Mouse (Mus musculus): ENCODE results near the gene Maats1. TPM values are rescaled to one million over a fixed set of nuclear protein-coding genes. Genes with fewer than 3 reads are reported as not detected.

Maats1 gene
- polyA plus RNA-seq, 1 experiment from 2014 or later: 1.0 TPM

- Histone ChIP-seq H3K4me2 (ENCODE audit: low read length) (no peak overlapping the region), H3K36me3 (ENCODE audit: control insufficient read depth, insufficient read depth, low read length) (no peaks in the 10 kb centered on the region)
- 79% methylated on average over 3 of the region's 3 CpGs for WGBS
Observed at GRCm38 (mm10) chr16:38359857-38360256, 17.9 kb upstream of the Maats1 start.

GRCm38 (mm10) chr16:38359241-38359640, 17.3 kb upstream of the Maats1 start:
- Histone ChIP-seq H3K4me2 (ENCODE audit: low read length) (no peak overlapping the region), H3K9ac (replicated peaks; ENCODE audit: low read length) (no peak overlapping the region), H3K9me3 (ENCODE audit: control insufficient read depth, low read length) (no peaks in the 10 kb centered on the region), H3K27ac (replicated peaks; ENCODE audit: low read depth, low read length) (no peak overlapping the region), H3K4me3 (replicated peaks; ENCODE audit: low read depth, low read length) (no peak overlapping the region), H3K4me1 (ENCODE audit: control insufficient read depth, insufficient read depth, low read length) (0 out of 2 replicates have a peak, but pooled peaks cover 2% of the 10 kb centered on the region), H3K27me3 (ENCODE audit: control insufficient read depth, insufficient read depth, low read length) (no peaks in the 10 kb centered on the region), H3K36me3 (ENCODE audit: control insufficient read depth, insufficient read depth, low read length) (no peaks in the 10 kb centered on the region)
- ATAC-seq (ENCODE audit: low FRiP score, low TSS enrichment) (no peak), DNase-seq (no peak)
- 95% methylated on average over 2 of the region's 2 CpGs for WGBS

More at GRCm38 (mm10) chr16:38359857-38360256, 17.9 kb upstream of the Maats1 start:
- Histone ChIP-seq H3K27ac (replicated peaks; ENCODE audit: low read depth, low read length) (no peak overlapping the region), H3K4me1 (ENCODE audit: control insufficient read depth, insufficient read depth, low read length) (0 out of 2 replicates have a peak, but pooled peaks cover 2% of the 10 kb centered on the region), H3K9me3 (ENCODE audit: control insufficient read depth, low read length) (no peaks in the 10 kb centered on the region), H3K27me3 (ENCODE audit: control insufficient read depth, insufficient read depth, low read length) (no peaks in the 10 kb centered on the region), H3K4me3 (replicated peaks; ENCODE audit: low read depth, low read length) (no peak overlapping the region), H3K9ac (replicated peaks; ENCODE audit: low read length) (no peak overlapping the region)
- ATAC-seq (ENCODE audit: low FRiP score, low TSS enrichment) (no peak), DNase-seq (no peak)

- no peaks in the 10 kb centered on the region for H3K36me3 ChIP-seq (ENCODE audit: control insufficient read depth, insufficient read depth, low read length)
- H3K4me2 ChIP-seq (ENCODE audit: low read length): no peak overlapping the region
- no peak overlapping the region for H3K4me3 ChIP-seq (replicated peaks; ENCODE audit: low read depth, low read length)
- no peaks in the 10 kb centered on the region for H3K27me3 ChIP-seq (ENCODE audit: control insufficient read depth, insufficient read depth, low read length)
- WGBS: 90% methylated on average over 6 of the region's 6 CpGs
- no peak overlapping the region for H3K9ac ChIP-seq (replicated peaks; ENCODE audit: low read length)
- 0 out of 2 replicates have a peak, but pooled peaks cover 2% of the 10 kb centered on the region for H3K4me1 ChIP-seq (ENCODE audit: control insufficient read depth, insufficient read depth, low read length)
- no peaks in the 10 kb centered on the region for H3K9me3 ChIP-seq (ENCODE audit: control insufficient read depth, low read length)
- no peak overlapping the region for H3K27ac ChIP-seq (replicated peaks; ENCODE audit: low read depth, low read length)
- DNase-seq (no peak), ATAC-seq (ENCODE audit: low FRiP score, low TSS enrichment) (no peak)
Observed at GRCm38 (mm10) chr16:38358256-38358812, 16.4 kb upstream of the Maats1 start.

GRCm38 (mm10) chr16:38354185-38354913, 12.4 kb upstream of the Maats1 start:
- no peak overlapping the region for H3K27ac ChIP-seq (replicated peaks; ENCODE audit: low read depth, low read length)
- WGBS: 93% methylated on average over 5 of the region's 5 CpGs
- H3K4me1 ChIP-seq (ENCODE audit: control insufficient read depth, insufficient read depth, low read length): no peaks in the 10 kb centered on the region
- no peak overlapping the region for H3K9ac ChIP-seq (replicated peaks; ENCODE audit: low read length)
- peaks cover 32% of the 10 kb centered on the region for H3K36me3 ChIP-seq (ENCODE audit: control insufficient read depth, insufficient read depth, low read length)
- ATAC-seq (ENCODE audit: low FRiP score, low TSS enrichment) (no peak), DNase-seq (no peak)
- no peak overlapping the region for H3K4me3 ChIP-seq (replicated peaks; ENCODE audit: low read depth, low read length)
- H3K27me3 ChIP-seq (ENCODE audit: control insufficient read depth, insufficient read depth, low read length): no peaks in the 10 kb centered on the region
- no peaks in the 10 kb centered on the region for H3K9me3 ChIP-seq (ENCODE audit: control insufficient read depth, low read length)
- H3K4me2 ChIP-seq (ENCODE audit: low read length): no peak overlapping the region

- DNase-seq (no peak), ATAC-seq (ENCODE audit: low FRiP score, low TSS enrichment) (no peak)
- no peaks in the 10 kb centered on the region for H3K4me1 ChIP-seq (ENCODE audit: control insufficient read depth, insufficient read depth, low read length)
- no peak overlapping the region for H3K9ac ChIP-seq (replicated peaks; ENCODE audit: low read length)
- WGBS: 93% methylated on average over 2 of the region's 2 CpGs
- H3K4me2 ChIP-seq (ENCODE audit: low read length): no peak overlapping the region
- no peaks in the 10 kb centered on the region for H3K9me3 ChIP-seq (ENCODE audit: control insufficient read depth, low read length)
- no peaks in the 10 kb centered on the region for H3K27me3 ChIP-seq (ENCODE audit: control insufficient read depth, insufficient read depth, low read length)
- no peak overlapping the region for H3K4me3 ChIP-seq (replicated peaks; ENCODE audit: low read depth, low read length)
- no peak overlapping the region for H3K27ac ChIP-seq (replicated peaks; ENCODE audit: low read depth, low read length)
- peaks cover 34% of the 10 kb centered on the region for H3K36me3 ChIP-seq (ENCODE audit: control insufficient read depth, insufficient read depth, low read length)
Observed at GRCm38 (mm10) chr16:38353642-38354041, 11.7 kb upstream of the Maats1 start.

GRCm38 (mm10) chr16:38352851-38353250, 10.9 kb upstream of the Maats1 start:
- Histone ChIP-seq H3K27ac (replicated peaks; ENCODE audit: low read depth, low read length) (no peak overlapping the region), H3K9ac (replicated peaks; ENCODE audit: low read length) (no peak overlapping the region), H3K4me2 (ENCODE audit: low read length) (no peak overlapping the region), H3K27me3 (ENCODE audit: control insufficient read depth, insufficient read depth, low read length) (no peaks in the 10 kb centered on the region), H3K36me3 (ENCODE audit: control insufficient read depth, insufficient read depth, low read length) (peaks cover 34% of the 10 kb centered on the region), H3K4me1 (ENCODE audit: control insufficient read depth, insufficient read depth, low read length) (peaks cover 2% of the 10 kb centered on the region), H3K4me3 (replicated peaks; ENCODE audit: low read depth, low read length) (no peak overlapping the region), H3K9me3 (ENCODE audit: control insufficient read depth, low read length) (no peaks in the 10 kb centered on the region)
- DNase-seq (no peak), ATAC-seq (ENCODE audit: low FRiP score, low TSS enrichment) (no peak)

GRCm38 (mm10) chr16:38352031-38352430, 10.1 kb upstream of the Maats1 start:
- Histone ChIP-seq H3K4me3 (replicated peaks; ENCODE audit: low read depth, low read length) (no peak overlapping the region), H3K27me3 (ENCODE audit: control insufficient read depth, insufficient read depth, low read length) (no peaks in the 10 kb centered on the region), H3K36me3 (ENCODE audit: control insufficient read depth, insufficient read depth, low read length) (peaks cover 34% of the 10 kb centered on the region), H3K4me1 (ENCODE audit: control insufficient read depth, insufficient read depth, low read length) (peaks cover 7% of the 10 kb centered on the region), H3K27ac (replicated peaks; ENCODE audit: low read depth, low read length) (no peak overlapping the region), H3K4me2 (ENCODE audit: low read length) (no peak overlapping the region), H3K9me3 (ENCODE audit: control insufficient read depth, low read length) (no peaks in the 10 kb centered on the region), H3K9ac (replicated peaks; ENCODE audit: low read length) (no peak overlapping the region)
- ATAC-seq (ENCODE audit: low FRiP score, low TSS enrichment) (no peak), DNase-seq (no peak)
- WGBS: 91% methylated on average over 7 of the region's 7 CpGs

GRCm38 (mm10) chr16:38350939-38351338, 9.0 kb upstream of the Maats1 start:
- peaks cover 7% of the 10 kb centered on the region for H3K4me1 ChIP-seq (ENCODE audit: control insufficient read depth, insufficient read depth, low read length)
- H3K4me2 ChIP-seq (ENCODE audit: low read length): no peak overlapping the region
- H3K4me3 ChIP-seq (replicated peaks; ENCODE audit: low read depth, low read length): no peak overlapping the region
- DNase-seq: no peak
- H3K9me3 ChIP-seq (ENCODE audit: control insufficient read depth, low read length): no peaks in the 10 kb centered on the region
- peaks cover 34% of the 10 kb centered on the region for H3K36me3 ChIP-seq (ENCODE audit: control insufficient read depth, insufficient read depth, low read length)
- no peaks in the 10 kb centered on the region for H3K27me3 ChIP-seq (ENCODE audit: control insufficient read depth, insufficient read depth, low read length)
- H3K9ac ChIP-seq (replicated peaks; ENCODE audit: low read length): no peak overlapping the region
- no peak for ATAC-seq (ENCODE audit: low FRiP score, low TSS enrichment)
- 85% methylated on average over 6 of the region's 6 CpGs for WGBS
- no peak overlapping the region for H3K27ac ChIP-seq (replicated peaks; ENCODE audit: low read depth, low read length)

GRCm38 (mm10) chr16:38350361-38350855, 8.5 kb upstream of the Maats1 start:
- WGBS: 87% methylated on average over 7 of the region's 7 CpGs
- ATAC-seq (ENCODE audit: low FRiP score, low TSS enrichment) (no peak), DNase-seq (no peak)
- H3K36me3 ChIP-seq (ENCODE audit: control insufficient read depth, insufficient read depth, low read length): peaks cover 34% of the 10 kb centered on the region
- H3K9ac ChIP-seq (replicated peaks; ENCODE audit: low read length): no peak overlapping the region
- H3K4me3 ChIP-seq (replicated peaks; ENCODE audit: low read depth, low read length): no peak overlapping the region
- H3K4me2 ChIP-seq (ENCODE audit: low read length): no peak overlapping the region
- H3K4me1 ChIP-seq (ENCODE audit: control insufficient read depth, insufficient read depth, low read length): peaks cover 7% of the 10 kb centered on the region
- H3K9me3 ChIP-seq (ENCODE audit: control insufficient read depth, low read length): no peaks in the 10 kb centered on the region
- H3K27ac ChIP-seq (replicated peaks; ENCODE audit: low read depth, low read length): no peak overlapping the region
- H3K27me3 ChIP-seq (ENCODE audit: control insufficient read depth, insufficient read depth, low read length): no peaks in the 10 kb centered on the region

All from midbrain, embryonic 14.5 days (tissue).